ENCODE assay signal across 12 mouse cellular contexts in genomic region chr13:108836314-108836713, GRCm38 (mm10).
"Had no signal": no experiment of that assay in that cellular context is flagged by ENCODE, and none has a peak within 500 bp of the region (broad histone marks: within the 10 kb centered on the region; RNA-seq: fewer than 3 reads in every experiment).

No protein-coding gene starts in this region.

- DNase-seq: kidney, postnatal 25 days; layer of hippocampus, adult 9-11 months; liver, embryonic 13.5 days; lung, adult 2 months; lung, postnatal 14 days; lung, postnatal 4 days; midbrain, embryonic 14.5 days; right cerebral cortex, adult 18-20 months; right cerebral cortex, postnatal 14 days; right cerebral cortex, postnatal 4 days; thymus, adult 18-20 months; thymus, postnatal 36 days had no signal
